Mouse (Mus musculus) testis, adult 2 months (tissue): ENCODE data around the gene Tiam1.

Experiments
- CTCF ChIP-seq: fragments of 200-500 bp; IDR thresholded peaks from 2 replicates; pipeline ENCODE4 v1.5.1; 2012; ENCODE audit warnings: low read depth, mild to moderate bottlenecking, inconsistent platforms, low read length, moderate library complexity; ENCODE audit not compliant: control insufficient read depth, insufficient read depth, insufficient replicate concordance
- POLR2A ChIP-seq: fragments of 200-500 bp; IDR thresholded peaks from 2 replicates; pipeline ENCODE4 v1.6.1; 2012; ENCODE audit warnings: low read depth, mild to moderate bottlenecking, inconsistent platforms, low read length, moderate library complexity; ENCODE audit not compliant: control insufficient read depth

DNA sequence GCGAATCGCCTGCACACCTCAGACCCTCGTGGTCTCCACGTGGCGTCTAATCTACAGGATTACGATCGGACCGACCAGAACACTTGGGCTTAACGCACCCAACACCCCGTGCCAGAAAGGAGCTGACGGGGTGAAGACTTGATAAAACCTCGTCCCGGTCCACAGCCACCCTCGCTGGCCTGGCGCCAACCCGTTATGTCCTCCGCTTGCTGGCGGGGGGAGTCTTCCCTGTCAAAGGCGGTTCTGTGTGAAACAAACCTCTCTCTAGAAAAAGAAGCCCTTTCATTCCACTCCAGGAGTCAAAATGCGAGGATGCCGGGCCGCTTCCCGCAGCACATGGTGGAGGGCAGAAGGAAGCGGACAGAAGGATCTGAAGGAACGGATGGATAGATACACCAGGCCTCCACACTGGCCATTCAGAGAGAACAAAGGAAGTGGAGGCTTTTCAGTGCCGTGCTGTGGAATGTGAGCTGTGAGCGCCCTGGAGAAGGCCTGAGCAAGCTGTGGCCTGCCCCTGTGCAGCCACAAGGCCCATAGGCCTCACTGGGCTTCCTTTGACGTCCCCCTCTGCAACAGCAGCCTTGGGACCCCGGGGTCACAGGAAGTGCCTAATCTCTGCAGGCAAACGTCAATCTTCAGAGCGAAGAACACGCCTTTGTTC, 131.9 kb downstream of the Tiam1 start:
- TF ChIP-seq POLR2A (no peak), CTCF (no peak)
